Mouse (Mus musculus) kidney, adult 9 months (tissue): ENCODE data around the gene Spint1.

Experiments used
- DNase-seq: peaks from one replicate; pipeline ENCODE4 v3.0.0; 2022

Gene Spint1

DNA sequence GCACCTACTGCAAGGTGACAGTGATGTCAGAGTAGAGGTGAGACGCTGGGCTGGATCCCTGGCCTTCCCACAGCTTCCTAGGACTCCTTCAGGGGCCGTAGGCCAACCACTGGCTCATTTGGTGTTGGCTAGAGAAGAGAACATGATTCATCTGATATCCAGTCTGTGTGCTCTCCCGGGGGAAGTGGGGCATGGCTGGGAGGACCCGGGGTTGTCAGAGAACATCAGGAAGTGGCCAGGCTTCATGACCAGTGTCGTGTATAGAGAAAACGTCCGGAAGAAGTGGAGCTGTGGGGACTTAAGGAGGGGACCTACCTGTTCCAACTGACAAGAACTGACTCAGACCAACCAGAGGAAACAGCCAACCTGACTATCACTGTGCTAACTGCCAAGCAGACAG is 8.1 kb downstream of the Spint1 start:
- no peak for DNase-seq

- DNase-seq, result no peak
Observed at GRCm38 (mm10) chr2:119247904-119248303, 10.7 kb downstream of the Spint1 start.

- DNase-seq, result peak; percentile 57
Observed at GRCm38 (mm10) chr2:119249592-119250061, 12.5 kb downstream of the Spint1 start.

GRCm38 (mm10) chr2:119250377-119250776 is 13.2 kb downstream of the Spint1 start:
- no peak for DNase-seq

DNA sequence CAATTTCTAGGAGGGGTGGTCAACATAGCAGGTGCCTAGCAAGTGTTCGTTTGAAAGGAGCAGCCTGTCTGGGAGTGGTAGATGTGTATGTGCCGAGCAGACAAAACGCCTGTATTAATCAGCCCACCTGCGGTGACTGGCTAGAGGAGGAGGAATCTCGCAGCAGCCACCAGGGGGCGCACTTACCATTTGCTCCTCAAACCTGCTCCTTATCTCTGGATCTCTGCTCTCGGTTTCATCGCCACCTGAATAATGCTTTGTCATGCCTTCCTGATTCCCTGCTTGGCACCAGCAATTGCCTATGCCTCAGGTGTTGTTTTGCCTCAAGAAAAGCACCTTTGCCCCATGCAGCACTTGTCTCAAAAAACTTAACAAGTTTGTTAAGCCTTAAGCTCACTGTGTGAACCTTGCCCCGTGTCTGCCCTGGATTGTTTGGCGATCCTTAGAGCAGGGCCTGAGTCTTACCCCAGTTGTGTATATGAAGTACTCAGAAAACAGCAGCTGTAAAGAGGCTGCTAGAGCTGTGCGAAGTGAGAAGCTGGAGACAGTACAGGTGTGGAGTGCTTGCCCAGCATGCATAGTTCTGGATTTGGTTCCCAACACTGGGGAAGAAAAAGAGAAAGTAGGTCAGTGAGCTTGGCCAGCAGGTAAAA is 13.8 kb downstream of the Spint1 start:
- peak; percentile 95 for DNase-seq

DNA sequence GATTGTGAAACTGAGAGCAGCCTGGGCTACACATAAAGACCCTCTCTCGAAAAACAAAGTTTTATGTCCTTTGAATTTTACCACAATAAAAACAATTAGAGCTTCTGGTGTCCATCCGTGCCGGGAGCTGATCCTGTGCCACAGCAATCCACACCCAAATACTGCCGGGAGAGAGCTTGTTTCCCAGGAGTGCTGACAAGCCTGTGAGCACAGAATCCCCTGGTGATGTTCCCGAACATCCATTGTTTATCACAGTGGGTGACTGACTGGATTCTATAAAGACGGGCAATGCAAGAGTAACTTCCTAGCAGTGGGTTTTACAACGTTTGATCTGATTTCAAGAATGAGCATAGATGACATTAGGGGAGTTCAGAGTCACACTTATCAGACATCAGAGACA is 17.8 kb downstream of the Spint1 start:
- DNase-seq, result no peak

GRCm38 (mm10) chr2:119260518-119260917 is 23.4 kb downstream of the Spint1 start:
- no peak for DNase-seq

- DNase-seq, result no peak
Observed at GRCm38 (mm10) chr2:119261326-119261725, 24.2 kb downstream of the Spint1 start.

GRCm38 (mm10) chr2:119262978-119263377 is 25.8 kb downstream of the Spint1 start:
- DNase-seq, result peak; percentile 82

DNA sequence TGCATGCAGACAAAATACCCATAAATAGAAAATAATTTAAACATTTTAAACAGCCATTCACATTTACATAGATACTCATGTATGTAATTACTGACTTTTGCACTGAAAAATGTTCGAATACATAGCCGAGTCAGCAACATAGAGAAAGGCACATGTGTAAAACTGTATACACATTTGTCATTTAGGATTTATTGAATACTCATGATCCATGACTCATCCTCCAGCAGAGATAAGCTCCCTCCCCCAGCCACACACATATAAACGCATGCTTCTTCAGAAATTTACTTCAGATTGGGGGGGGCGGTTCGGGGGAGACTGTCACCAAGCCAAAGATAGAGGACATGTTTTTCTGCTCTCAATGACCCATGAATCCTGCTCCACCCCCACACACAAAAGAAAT is 26.7 kb downstream of the Spint1 start:
- no peak for DNase-seq

GRCm38 (mm10) chr2:119270286-119270642 is 33.1 kb downstream of the Spint1 start:
- peak; percentile 55 for DNase-seq

GRCm38 (mm10) chr2:119270643-119271331 is 33.6 kb downstream of the Spint1 start, which contains the start of gene Rhov:
TSS of gene Rhov (minus strand) at chr2:119271272.
- DNase-seq, result peak; percentile 76

GRCm38 (mm10) chr2:119274126-119274525 is 37.0 kb downstream of the Spint1 start:
- DNase-seq, result peak; percentile 85

DNA sequence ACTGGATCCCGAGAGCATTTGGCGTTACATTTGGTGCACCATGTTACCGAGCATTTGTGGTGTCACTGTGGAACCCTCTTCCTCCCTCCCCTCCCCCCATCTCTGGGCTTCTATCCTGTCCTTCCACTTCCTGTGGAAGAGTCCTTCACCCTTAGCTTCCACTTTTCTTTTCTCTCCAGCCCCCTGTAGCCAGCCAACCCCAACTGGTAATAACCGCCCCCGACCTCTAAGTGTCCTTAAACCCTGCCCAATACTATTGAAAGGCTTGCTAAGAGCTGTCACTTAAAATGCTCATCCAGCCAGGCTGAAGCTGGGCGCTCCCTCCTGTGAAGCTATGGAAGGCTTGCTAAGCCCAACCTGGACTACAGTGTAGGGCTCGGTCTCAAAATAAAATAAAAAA is 39.8 kb downstream of the Spint1 start:
- no peak for DNase-seq

DNA sequence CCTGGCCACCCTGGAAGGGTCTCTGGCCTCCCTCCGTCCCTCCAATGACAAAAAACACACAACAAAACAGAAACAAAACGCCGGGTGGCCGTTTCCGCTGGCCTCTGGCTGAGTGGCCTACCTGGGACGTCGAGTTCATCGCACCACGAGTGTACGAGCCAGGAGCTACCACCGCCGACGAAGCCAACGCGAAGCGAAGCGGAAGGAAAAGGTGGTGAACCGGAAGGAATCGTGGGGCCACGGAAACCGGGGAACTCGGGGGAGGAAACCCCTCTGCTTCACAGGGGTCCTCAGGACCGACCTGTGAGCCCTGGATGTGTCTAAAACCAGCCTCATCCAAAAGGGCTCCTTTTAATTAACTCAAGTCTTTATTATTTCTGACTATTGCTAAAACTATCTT is 40.6 kb downstream of the Spint1 start:
- no peak for DNase-seq

- DNase-seq, result no peak
Observed at GRCm38 (mm10) chr2:119281899-119282565, 44.9 kb downstream of the Spint1 start.

GRCm38 (mm10) chr2:119287372-119287771 is 50.2 kb downstream of the Spint1 start:
- no peak for DNase-seq

DNA sequence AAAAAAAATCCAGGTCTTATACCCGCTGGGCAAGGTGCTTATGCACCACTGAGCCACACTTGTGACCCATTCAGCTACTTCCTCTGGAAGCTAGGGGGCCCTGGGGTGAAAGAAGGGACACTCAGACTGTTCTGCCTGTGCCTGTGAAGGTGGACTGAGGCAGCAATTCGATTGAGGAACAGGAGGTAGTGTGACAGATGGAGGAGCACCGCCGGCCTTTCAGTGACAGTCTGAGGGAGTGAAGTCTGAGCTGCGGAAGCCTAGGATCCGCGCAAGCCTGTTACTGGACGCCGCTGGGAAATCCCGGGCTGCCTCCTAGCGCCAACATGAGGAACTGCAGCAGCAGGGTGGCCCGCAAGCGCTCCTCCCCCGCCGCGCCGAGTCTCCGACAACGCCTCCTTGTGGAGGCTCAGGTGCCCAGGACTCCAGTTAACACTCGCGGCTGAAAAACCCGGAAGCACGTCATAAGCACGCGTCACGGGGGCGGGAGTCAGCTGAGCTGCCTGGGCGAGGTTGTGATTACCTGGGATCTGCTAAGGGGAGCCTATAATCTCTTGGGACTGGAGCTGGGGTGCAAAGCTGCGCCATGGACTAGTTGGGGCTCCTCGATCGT is 51.2 kb downstream of the Spint1 start, which contains the start of gene Vps18:
Vps18 (plus strand) TSS at position 471 of the 613 bp plus-strand sequence.
- peak; percentile 98 for DNase-seq

GRCm38 (mm10) chr2:119289014-119289416 is 51.9 kb downstream of the Spint1 start:
- no peak for DNase-seq

- DNase-seq, result no peak
Observed at GRCm38 (mm10) chr2:119292281-119292680, 55.1 kb downstream of the Spint1 start.

- no peak for DNase-seq
Observed at GRCm38 (mm10) chr2:119292852-119293251, 55.7 kb downstream of the Spint1 start.

- no peak for DNase-seq
Observed at GRCm38 (mm10) chr2:119293311-119293710, 56.1 kb downstream of the Spint1 start.

- DNase-seq, result no peak
Observed at GRCm38 (mm10) chr2:119293776-119294390, 56.7 kb downstream of the Spint1 start.
